Comparison of ENCODE assay signal across 8 mouse cellular contexts in genomic region chr10:82858032-82858680, GRCm38 (mm10). TPM values are rescaled to one million over a fixed set of nuclear protein-coding genes. Genes with fewer than 3 reads are reported as not detected.
DNase-seq lines count a peak whose midpoint lies in the region; ATAC-seq lines count a peak whose summit lies in the region.

No protein-coding gene starts in this region.

- no peak overlapping the region for H3K9ac ChIP-seq in hindbrain, embryonic 12.5 days
- peak overlapping the region; percentile 70; the same call in 1 of the 2 replicates for H3K9ac ChIP-seq in lung, embryonic 15.5 days

- H3K4me3 ChIP-seq in hindbrain, embryonic 12.5 days: peak overlapping the region; percentile 76; the same call in 1 of the 2 replicates
- peak overlapping the region; percentile 81 for H3K4me3 ChIP-seq in lung, embryonic 15.5 days

- ATAC-seq in hindbrain, embryonic 12.5 days (ENCODE audit: low FRiP score): no peak
- no peak for ATAC-seq in lung, embryonic 15.5 days (ENCODE audit: borderline replicate concordance, extremely low read depth, low FRiP score, low TSS enrichment)

- H3K4me1 ChIP-seq in hindbrain, embryonic 12.5 days: peaks cover 19% of the 10 kb centered on the region
- H3K4me1 ChIP-seq in lung, embryonic 15.5 days: peaks cover 33% of the 10 kb centered on the region

- H3K27me3 ChIP-seq in hindbrain, embryonic 12.5 days: no peaks in the 10 kb centered on the region
- no peaks in the 10 kb centered on the region for H3K27me3 ChIP-seq in lung, embryonic 15.5 days

- 57% methylated on average over 10 of the region's 10 CpGs for WGBS in hindbrain, embryonic 12.5 days
- WGBS in lung, embryonic 15.5 days: 40% methylated on average over 10 of the region's 10 CpGs

- no peaks in the 10 kb centered on the region for H3K9me3 ChIP-seq in hindbrain, embryonic 12.5 days (replicated peaks)
- H3K9me3 ChIP-seq in lung, embryonic 15.5 days: no peaks in the 10 kb centered on the region

- no peak overlapping the region for H3K27ac ChIP-seq in hindbrain, embryonic 12.5 days
- peak overlapping the region; percentile 95 for H3K27ac ChIP-seq in lung, embryonic 15.5 days

- DNase-seq in gastrocnemius, adult 18-20 months (ENCODE audit: low spot score): peak; percentile 12
- no peak for DNase-seq in gastrocnemius, postnatal 25 days
- peak; percentile 45 for DNase-seq in cerebellum, adult 9-10 months
- DNase-seq in T-cell, adult 2 months (ENCODE audit: low spot score): no peak
- no peak for DNase-seq in right cerebral cortex, postnatal 36 days (ENCODE audit: low spot score in 2 of 2)
- DNase-seq in thymus, postnatal 25 days: no peak

- H3K36me3 ChIP-seq in hindbrain, embryonic 12.5 days: no peaks in the 10 kb centered on the region
- no peaks in the 10 kb centered on the region for H3K36me3 ChIP-seq in lung, embryonic 15.5 days

- H3K4me2 ChIP-seq in hindbrain, embryonic 12.5 days (replicated peaks): peak overlapping the region; percentile 60
- H3K4me2 ChIP-seq in lung, embryonic 15.5 days: peak overlapping the region; percentile 64

RNA-seq across cellular contexts. Expression of gene Eid3, which starts 8.3 kb away (rescaled TPM):
- total RNA-seq in gastrocnemius, adult 18-20 months (2021): 1 to 10 TPM in 1 of 2 experiments, under 1 TPM in 1; 0.90 to 1.1 TPM
- 1 to 10 TPM in 1 of 2 experiments, under 1 TPM in 1; 0.97 to 1.4 TPM for total RNA-seq in gastrocnemius, postnatal 25 days (2021)
- polyA plus RNA-seq in hindbrain, embryonic 12.5 days (2016; fragmentation: Nextera tagmentation; extraction: Ambion mirVana): 0.53 and 0.59 TPM in 2 replicates
- polyA plus RNA-seq in lung, embryonic 15.5 days (2015; fragmentation: Nextera tagmentation; extraction: Ambion mirVana): 0.24 and 0.56 TPM in 2 replicates

RNA-seq across cellular contexts. Expression of gene Txnrd1, which starts 24.4 kb away (rescaled TPM):
- 10 to 100 TPM; 52.6 to 65.1 TPM for total RNA-seq in gastrocnemius, adult 18-20 months (2021)
- total RNA-seq in gastrocnemius, postnatal 25 days (2021): 10 to 100 TPM; 48.6 to 49.7 TPM
- polyA plus RNA-seq in hindbrain, embryonic 12.5 days (2016; fragmentation: Nextera tagmentation; extraction: Ambion mirVana): 155 TPM in 2 replicates
- 118 and 123 TPM in 2 replicates for polyA plus RNA-seq in lung, embryonic 15.5 days (2015; fragmentation: Nextera tagmentation; extraction: Ambion mirVana)

Comparison
In these comparisons a context has a peak if more than half of its experiments do, and no peak if none do; other contexts are left out.
1. DNase-seq: peak in gastrocnemius, adult 18-20 months (single experiment) and cerebellum, adult 9-10 months (single experiment); none in gastrocnemius, postnatal 25 days (single experiment), T-cell, adult 2 months (single experiment), right cerebral cortex, postnatal 36 days (0 of 2) and thymus, postnatal 25 days (single experiment).